In genomic region chr19:29501507-29501906, GRCm38 (mm10) we compare ENCODE assay signal across 8 mouse cellular contexts. TPM values are rescaled to one million over a fixed set of nuclear protein-coding genes. Genes with fewer than 3 reads are reported as not detected.
DNase-seq lines count a peak whose midpoint lies in the region; ATAC-seq and TF ChIP-seq lines count a peak whose summit lies in the region.

No protein-coding gene starts in this region.

- no peaks in the 10 kb centered on the region for H3K27me3 ChIP-seq in MEL (ENCODE audit: control insufficient read depth in 1 of 2, insufficient read depth in 2 of 2, low read length in 2 of 2)
- no peaks in the 10 kb centered on the region for H3K27me3 ChIP-seq in cerebellum, adult 2 months (ENCODE audit: control insufficient read depth, insufficient read depth, low read length)
- H3K27me3 ChIP-seq in hindbrain, embryonic 11.5 days (ENCODE audit: control insufficient read depth, insufficient read depth, low read length): no peaks in the 10 kb centered on the region

- H3K9ac ChIP-seq in MEL (ENCODE audit: control insufficient read depth, low read depth, low read length, poor library complexity, severe bottlenecking): peak overlapping the region; percentile 72
- no peak overlapping the region for H3K9ac ChIP-seq in hindbrain, embryonic 11.5 days (ENCODE audit: low read depth, low read length)

- H3K27ac ChIP-seq in MEL (ENCODE audit: control insufficient read depth, low read depth, low read length): peak overlapping the region; percentile 37; the same call in 1 of the 2 replicates
- no peak overlapping the region for H3K27ac ChIP-seq in cerebellum, adult 2 months (ENCODE audit: insufficient read depth, low read length)
- H3K27ac ChIP-seq in hindbrain, embryonic 11.5 days (ENCODE audit: low read depth, low read length): no peak overlapping the region

- TF ChIP-seq POLR2A in MEL (IDR thresholded peaks at IDR 0.05; ENCODE audit: control insufficient read depth in 1 of 2, insufficient read depth in 1 of 2, low read depth in 1 of 2, low read length in 2 of 2, poor library complexity in 1 of 2): no peak
- TF ChIP-seq POLR2A in cerebellum, adult 2 months (IDR thresholded peaks at IDR 0.05; ENCODE audit: borderline replicate concordance, insufficient read depth, low read length): no peak

- no peak overlapping the region for H3K4me2 ChIP-seq in hindbrain, embryonic 11.5 days (replicated peaks; ENCODE audit: low read depth, low read length)

- peak; percentile 99 for DNase-seq in MEL (ENCODE audit: low read depth, low spot score)
- peak; percentile 71 to 78 for DNase-seq in cerebellum, adult 2 months
- peak; percentile 77 for DNase-seq in forelimb bud, embryonic 11.5 days (ENCODE audit: low read depth, low spot score)
- peak; percentile 85 for DNase-seq in hindbrain, embryonic 11.5 days (ENCODE audit: low spot score)
- DNase-seq in layer of hippocampus, adult 9-11 months: peak; percentile 73
- DNase-seq in lung, postnatal 10 days: peak; percentile 89
- peak; percentile 77 for DNase-seq in ovary, postnatal 14 days (ENCODE audit: low spot score)
- peak; percentile 66 to 86 for DNase-seq in thymus, postnatal 10 days (ENCODE audit: low spot score in 2 of 2)

- no peaks in the 10 kb centered on the region for H3K79me2 ChIP-seq in MEL (ENCODE audit: control insufficient read depth, insufficient read depth, low read length, poor library complexity)

- WGBS in cerebellum, adult 2 months: 11% methylated on average over 6 of the region's 6 CpGs
- 16% methylated on average over 6 of the region's 6 CpGs for WGBS in hindbrain, embryonic 11.5 days

- TF ChIP-seq CTCF in MEL (IDR thresholded peaks at IDR 0.05 in 2 of 3, conservative IDR thresholded peaks at IDR 0.05 in 1 of 3; ENCODE audit: control insufficient read depth in 1 of 3, insufficient read depth in 1 of 3, low read depth in 2 of 3, low read length in 3 of 3, poor library complexity in 1 of 3, severe bottlenecking in 1 of 3): peak in 2 of 3 experiments; percentile 98 to 100; a peak in 4 of 6 replicates
- peak; percentile 91 for TF ChIP-seq CTCF in cerebellum, adult 2 months (IDR thresholded peaks at IDR 0.05; ENCODE audit: borderline replicate concordance, insufficient read depth, low read depth, low read length)

- H3K36me3 ChIP-seq in MEL (ENCODE audit: control insufficient read depth in 1 of 2, insufficient read depth in 2 of 2, low read length in 2 of 2): peaks cover 0 to 43% of the 10 kb centered on the region in 2 experiments; a peak in 2 of 4 replicates
- no peaks in the 10 kb centered on the region for H3K36me3 ChIP-seq in hindbrain, embryonic 11.5 days (ENCODE audit: control insufficient read depth, insufficient read depth, low read length)

- no peak for ATAC-seq in hindbrain, embryonic 11.5 days (ENCODE audit: low FRiP score)

- TF ChIP-seq EP300 in MEL (IDR thresholded peaks at IDR 0.05; ENCODE audit: low read depth in 1 of 2, low read length in 2 of 2): no peak

- TF ChIP-seq RAD21 in MEL (IDR thresholded peaks at IDR 0.05; ENCODE audit: low read depth, low read length): no peak

- H3K4me1 ChIP-seq in MEL (ENCODE audit: control insufficient read depth in 1 of 2, insufficient read depth in 2 of 2, low read length in 2 of 2): peaks cover 17 to 40% of the 10 kb centered on the region in 2 experiments
- no peaks in the 10 kb centered on the region for H3K4me1 ChIP-seq in cerebellum, adult 2 months (ENCODE audit: control insufficient read depth, insufficient read depth, low read length)
- no peaks in the 10 kb centered on the region for H3K4me1 ChIP-seq in hindbrain, embryonic 11.5 days (replicated peaks; ENCODE audit: control insufficient read depth, insufficient read depth, low read length)

- H3K9me3 ChIP-seq in MEL (replicated peaks; ENCODE audit: insufficient read depth, low read length): no peaks in the 10 kb centered on the region
- no peaks in the 10 kb centered on the region for H3K9me3 ChIP-seq in hindbrain, embryonic 11.5 days (ENCODE audit: control insufficient read depth, low read length)

- peak overlapping the region; percentile 60 to 64 for H3K4me3 ChIP-seq in MEL (ENCODE audit: control insufficient read depth in 1 of 2, insufficient read depth in 1 of 2, low read depth in 2 of 2, low read length in 2 of 2)
- no peak overlapping the region for H3K4me3 ChIP-seq in cerebellum, adult 2 months (replicated peaks; ENCODE audit: insufficient read depth, low read depth, low read length)
- H3K4me3 ChIP-seq in hindbrain, embryonic 11.5 days (ENCODE audit: low read depth, low read length): no peak overlapping the region

TF ChIP-seq in MEL, 35 proteins besides CTCF, POLR2A, EP300 and RAD21:
- TF ChIP-seq NELFE (IDR thresholded peaks at IDR 0.05; ENCODE audit: low read depth, low read length) (no peak), SIN3A (IDR thresholded peaks at IDR 0.05; ENCODE audit: low read length) (no peak), USF2 (IDR thresholded peaks at IDR 0.05; ENCODE audit: borderline replicate concordance in 1 of 2, insufficient read depth in 1 of 2, low read depth in 1 of 2, low read length in 2 of 2) (no peak), GATA1 (IDR thresholded peaks at IDR 0.05; ENCODE audit: low read depth, low read length) (peak; percentile 46; the same call in 1 of the 2 replicates)

RNA-seq across cellular contexts. Expression of gene Ric1, which starts 20.6 kb away (rescaled TPM):
- 41.0 and 43.8 TPM in 2 replicates for total RNA-seq in MEL (2012; rRNA removed)
- polyA plus RNA-seq in MEL (2012; ENCODE audit: insufficient read depth in 1 of 2, insufficient read length in 2 of 2, low read depth in 1 of 2, low replicate concordance in 2 of 2, missing spikeins in 1 of 2): 10 to 100 TPM; 54.2 to 77.2 TPM
- 28.0 and 30.8 TPM in 2 replicates for polyA plus RNA-seq in cerebellum, adult 2 months (2012; rRNA removed)
- 15.3 and 18.4 TPM in 2 replicates for polyA plus RNA-seq in hindbrain, embryonic 11.5 days (2014; fragmentation: Nextera tagmentation; extraction: Ambion mirVana)

Comparison
In these comparisons a context has a peak if more than half of its experiments do, and no peak if none do; other contexts are left out.
1. H3K4me3 ChIP-seq: peak in MEL (2 of 2); none in cerebellum, adult 2 months (single experiment) and hindbrain, embryonic 11.5 days (single experiment).
2. Peak in every context shown above with its lines, with median percentiles within 50 percentile points of each other: DNase-seq.